Mouse (Mus musculus) forebrain, embryonic 14.5 days (tissue): Measurements from ENCODE around the gene Rpl22l1. TPM values are rescaled to one million over a fixed set of nuclear protein-coding genes. Genes with fewer than 3 reads are reported as not detected.
A peak's percentile ranks its signal among the peaks of the same experiment; 100 is the strongest.

Source experiments
- ATAC-seq: fragments of 200-750 bp; cut with Nextera tagmentation; 2 replicates; pipeline ENCODE4 v1.8.0; 2017; ENCODE audit warnings: mild to moderate bottlenecking, moderate library complexity
- DNase-seq: peaks from one replicate; pipeline ENCODE4 v3.0.0-alpha.2; 2015; ENCODE audit warnings: low spot score
- H3K27ac ChIP-seq: fragments of 300-500 bp; sonication (generic); 2 replicates; pipeline ENCODE4 v1.5.1; 2014; ENCODE audit warnings: low read depth, mild to moderate bottlenecking, control low read depth, low read length, moderate library complexity
- H3K27me3 ChIP-seq: fragments of 300-500 bp; sonication (generic); replicated peaks from 2 replicates; pipeline ENCODE4 v1.6.1; 2014; ENCODE audit warnings: low read length, control low read depth, mixed read lengths; ENCODE audit not compliant: control insufficient read depth, insufficient read depth
- H3K36me3 ChIP-seq: fragments of 300-500 bp; sonication (generic); 2 replicates; pipeline ENCODE4 v1.6.1; 2014; ENCODE audit warnings: low read length, control low read depth; ENCODE audit not compliant: control insufficient read depth, insufficient read depth
- H3K4me1 ChIP-seq: fragments of 300-500 bp; sonication (generic); 2 replicates; pipeline ENCODE4 v1.6.1; 2014; ENCODE audit warnings: antibody characterized with exemption, low read length, control low read depth; ENCODE audit not compliant: control insufficient read depth, insufficient read depth
- H3K4me2 ChIP-seq: fragments of 300-500 bp; sonication (generic); 2 replicates; pipeline ENCODE4 v1.6.1; 2014; ENCODE audit warnings: mild to moderate bottlenecking, control low read depth, low read length
- H3K4me3 ChIP-seq: fragments of 300-500 bp; sonication (generic); 2 replicates; pipeline ENCODE4 v1.5.1; 2014; ENCODE audit warnings: low read depth, low read length, control low read depth
- H3K9ac ChIP-seq: fragments of 300-500 bp; sonication (generic); 2 replicates; pipeline ENCODE4 v1.6.1; 2014; ENCODE audit warnings: mild to moderate bottlenecking, low read length, control low read depth, moderate library complexity
- H3K9me3 ChIP-seq: fragments of 300-500 bp; sonication (generic); replicated peaks from 2 replicates; pipeline ENCODE4 v1.6.1; 2016; ENCODE audit warnings: low read length, control low read depth, mixed read lengths; ENCODE audit not compliant: control insufficient read depth
- WGBS: fragments of 180-500 bp; shearing (Covaris S2); extraction: QIAGEN DNeasy Blood & Tissue Kit; methylation state at CpG from one replicate; pipeline ENCODE4 v1.1.7; 2014; 5-methylcytosine and 5-hydroxymethylcytosine counted together
- polyA plus RNA-seq: library from polyadenylated mRNA; unstranded; fragments of >200 nt; fragmentation: Nextera tagmentation; extraction: Ambion mirVana; gene quantifications from 2 replicates; pipeline ENCODE4 v1.2.1, GENCODE M21; 2014

Gene Rpl22l1
- polyA plus RNA-seq, 1 experiment from 2014 or later: 285 TPM

GRCm38 (mm10) chr3:28780511-28780910 is 24.7 kb upstream of the Rpl22l1 start:
- H3K4me1 ChIP-seq: peaks cover 3% of the 10 kb centered on the region; the same call in 1 of the 2 replicates
- peak overlapping the region; percentile 97 for H3K4me2 ChIP-seq
- H3K4me3 ChIP-seq: peak overlapping the region; percentile 75
- H3K27ac ChIP-seq: no peak overlapping the region
- H3K36me3 ChIP-seq: no peaks in the 10 kb centered on the region
- DNase-seq (no peak), ATAC-seq (peak; percentile 27)
- H3K27me3 ChIP-seq: no peaks in the 10 kb centered on the region
- H3K9me3 ChIP-seq: no peaks in the 10 kb centered on the region
- H3K9ac ChIP-seq: no peak overlapping the region
- WGBS: 77% methylated on average over 9 of the region's 9 CpGs

GRCm38 (mm10) chr3:28780994-28781393 is 24.2 kb upstream of the Rpl22l1 start, which contains the start of gene Eif5a2:
Gene Eif5a2 (plus strand): TSS chr3:28781276.
- WGBS: 3% methylated on average over 42 of the region's 46 CpGs
- H3K4me3 ChIP-seq: peak within 1 kb of the TSS; percentile 75
- no peak within 1 kb of the TSS for H3K27ac ChIP-seq
- H3K4me2 ChIP-seq: peak within 1 kb of the TSS; percentile 97
- peak within 1 kb of the TSS; percentile 75 for H3K9ac ChIP-seq
- ATAC-seq (peak; percentile 99), DNase-seq (peak; percentile 97)
- H3K9me3 ChIP-seq: no peaks in the 10 kb centered on the region
- no peaks in the 10 kb centered on the region for H3K27me3 ChIP-seq
- H3K36me3 ChIP-seq: no peaks in the 10 kb centered on the region
- H3K4me1 ChIP-seq: peaks cover 3% of the 10 kb centered on the region; the same call in 1 of the 2 replicates

- Histone ChIP-seq H3K36me3 (no peaks in the 10 kb centered on the region), H3K9ac (peak overlapping the region; percentile 75), H3K4me2 (peak overlapping the region; percentile 97), H3K4me3 (peak overlapping the region; percentile 75), H3K4me1 (peaks cover 3% of the 10 kb centered on the region; the same call in 1 of the 2 replicates), H3K9me3 (no peaks in the 10 kb centered on the region), H3K27ac (no peak overlapping the region), H3K27me3 (no peaks in the 10 kb centered on the region)
- ATAC-seq (no peak), DNase-seq (no peak)
- under 1% methylated on average over 37 of the region's 41 CpGs for WGBS
Observed at GRCm38 (mm10) chr3:28781422-28781821, 23.8 kb upstream of the Rpl22l1 start.

GRCm38 (mm10) chr3:28781848-28782247 is 23.4 kb upstream of the Rpl22l1 start:
- peaks cover 3% of the 10 kb centered on the region; the same call in 1 of the 2 replicates for H3K4me1 ChIP-seq
- peak overlapping the region; percentile 75 for H3K4me3 ChIP-seq
- H3K4me2 ChIP-seq: peak overlapping the region; percentile 97
- ATAC-seq (no peak), DNase-seq (no peak)
- H3K9me3 ChIP-seq: no peaks in the 10 kb centered on the region
- no peaks in the 10 kb centered on the region for H3K27me3 ChIP-seq
- peak overlapping the region; percentile 75 for H3K9ac ChIP-seq
- H3K36me3 ChIP-seq: no peaks in the 10 kb centered on the region
- no peak overlapping the region for H3K27ac ChIP-seq
- 17% methylated on average over 14 of the region's 14 CpGs for WGBS

- 46% methylated on average over 2 of the region's 2 CpGs for WGBS
- H3K4me3 ChIP-seq: no peak overlapping the region
- no peaks in the 10 kb centered on the region for H3K9me3 ChIP-seq
- no peaks in the 10 kb centered on the region for H3K36me3 ChIP-seq
- H3K4me1 ChIP-seq: peaks cover 3% of the 10 kb centered on the region; the same call in 1 of the 2 replicates
- H3K4me2 ChIP-seq: no peak overlapping the region
- H3K9ac ChIP-seq: no peak overlapping the region
- DNase-seq: peak; percentile 67
- no peak overlapping the region for H3K27ac ChIP-seq
- ATAC-seq: no peak
- no peaks in the 10 kb centered on the region for H3K27me3 ChIP-seq
Observed at GRCm38 (mm10) chr3:28784176-28784575, 21.1 kb upstream of the Rpl22l1 start.

- H3K9ac ChIP-seq: no peak overlapping the region
- WGBS: 91% methylated on average over 7 of the region's 7 CpGs
- no peaks in the 10 kb centered on the region for H3K27me3 ChIP-seq
- H3K27ac ChIP-seq: no peak overlapping the region
- no peak for ATAC-seq
- DNase-seq: no peak
- H3K4me2 ChIP-seq: no peak overlapping the region
- no peaks in the 10 kb centered on the region for H3K9me3 ChIP-seq
- H3K4me1 ChIP-seq: no peaks in the 10 kb centered on the region
- H3K4me3 ChIP-seq: no peak overlapping the region
- H3K36me3 ChIP-seq: no peaks in the 10 kb centered on the region
Observed at GRCm38 (mm10) chr3:28794835-28795234, 10.4 kb upstream of the Rpl22l1 start.

GRCm38 (mm10) chr3:28808039-28808643 is 2.9 kb downstream of the Rpl22l1 start:
- DNase-seq: no peak
- 90% methylated on average over 4 of the region's 4 CpGs for WGBS

GRCm38 (mm10) chr3:28811441-28811840 is 6.2 kb downstream of the Rpl22l1 start:
- no peak for ATAC-seq
- no peak overlapping the region for H3K4me2 ChIP-seq
- H3K27me3 ChIP-seq: no peaks in the 10 kb centered on the region
- peaks cover 1% of the 10 kb centered on the region; the same call in 1 of the 2 replicates for H3K4me1 ChIP-seq
- DNase-seq: no peak
- no peak overlapping the region for H3K27ac ChIP-seq
- no peak overlapping the region for H3K4me3 ChIP-seq
- H3K9me3 ChIP-seq: no peaks in the 10 kb centered on the region
- WGBS: 70% methylated on average over 4 of the region's 4 CpGs
- peaks cover 22% of the 10 kb centered on the region for H3K36me3 ChIP-seq
- H3K9ac ChIP-seq: no peak overlapping the region

More at GRCm38 (mm10) chr3:28808039-28808643, 2.9 kb downstream of the Rpl22l1 start:
- no peak for ATAC-seq
- Histone ChIP-seq H3K9ac (no peak overlapping the region), H3K9me3 (no peaks in the 10 kb centered on the region), H3K36me3 (peaks cover 22% of the 10 kb centered on the region), H3K4me2 (no peak overlapping the region), H3K27me3 (no peaks in the 10 kb centered on the region), H3K4me1 (peaks cover 9% of the 10 kb centered on the region), H3K27ac (no peak overlapping the region), H3K4me3 (no peak overlapping the region)

- H3K27me3 ChIP-seq: no peaks in the 10 kb centered on the region
- no peak overlapping the region for H3K27ac ChIP-seq
- 9% methylated on average over 4 of the region's 4 CpGs for WGBS
- H3K9ac ChIP-seq: no peak overlapping the region
- no peaks in the 10 kb centered on the region for H3K36me3 ChIP-seq
- H3K4me3 ChIP-seq: no peak overlapping the region
- no peaks in the 10 kb centered on the region for H3K4me1 ChIP-seq
- no peak overlapping the region for H3K4me2 ChIP-seq
- ATAC-seq (0 out of 2 replicates have a peak, but pooled peaks have one; percentile 54), DNase-seq (peak; percentile 86)
- H3K9me3 ChIP-seq: no peaks in the 10 kb centered on the region
Observed at GRCm38 (mm10) chr3:28814361-28814760, 9.1 kb downstream of the Rpl22l1 start.
